Mouse (Mus musculus) layer of hippocampus, postnatal 25 days (tissue): ENCODE measurements at regions not wholly inside any gene's neighbourhood (a gene's known extent, or its start where the extent isn't known, plus 50 kb on each side); places are given as distances from the start of the nearest gene placed in this dataset.

ENCODE experiments used
- DNase-seq, 2 experiments: peaks; one replicate each; pipeline ENCODE4 v3.0.0; 2022; ENCODE audit warnings: mixed read lengths in 2 of 2, low spot score in 1 of 2; ENCODE audit errors: extremely low spot score in 1 of 2

GRCm38 (mm10) chr2:163138688-163139385, 51.2 kb upstream of the Gtsf1l start:
- DNase-seq = no peak

- no peak for DNase-seq
Measured at GRCm38 (mm10) chr2:163142762-163143388, 55.2 kb upstream of the Gtsf1l start.

GRCm38 (mm10) chr2:163143413-163143812, 55.8 kb upstream of the Gtsf1l start:
- DNase-seq = no peak

- DNase-seq = no peak
Measured at GRCm38 (mm10) chr2:163146001-163146400, 56.9 kb upstream of the Tox2 start.

GRCm38 (mm10) chr2:163146481-163146880, 56.4 kb upstream of the Tox2 start:
- no peak for DNase-seq

- no peak for DNase-seq
Measured at GRCm38 (mm10) chr2:163147381-163147780, 55.5 kb upstream of the Tox2 start.

- DNase-seq = no peak
Measured at GRCm38 (mm10) chr2:163151016-163151415, 51.9 kb upstream of the Tox2 start.

- peak; percentile 63 to 80 for DNase-seq
Measured at GRCm38 (mm10) chr2:163152340-163153033, 50.4 kb upstream of the Tox2 start.
